Mouse (Mus musculus): ENCODE data around the gene Xpr1. TPM values are rescaled to one million over a fixed set of nuclear protein-coding genes. Genes with fewer than 3 reads are reported as not detected.

The Xpr1 gene
- polyA plus RNA-seq, 1 experiment from 2014 or later, result 8.6 TPM

Small RNA genes lying within 50 kb of the gene (microRNA-seq; reads per million reads assigned to microRNA genes)
- not detected for gene Gm22569

Other genes starting within 250 kb of the Xpr1 start
- 8.4 and 8.6 TPM in 2 replicates for gene BC034090, start 173.0 kb downstream of the Xpr1 start, polyA plus RNA-seq (2016; fragmentation: Nextera tagmentation; extraction: Ambion mirVana)
- 103 and 108 TPM in 2 replicates for gene Acbd6, start 140.7 kb upstream of the Xpr1 start, polyA plus RNA-seq (2016; fragmentation: Nextera tagmentation; extraction: Ambion mirVana)